Mouse (Mus musculus): ENCODE measurements around the gene Ptch1.

DNA sequence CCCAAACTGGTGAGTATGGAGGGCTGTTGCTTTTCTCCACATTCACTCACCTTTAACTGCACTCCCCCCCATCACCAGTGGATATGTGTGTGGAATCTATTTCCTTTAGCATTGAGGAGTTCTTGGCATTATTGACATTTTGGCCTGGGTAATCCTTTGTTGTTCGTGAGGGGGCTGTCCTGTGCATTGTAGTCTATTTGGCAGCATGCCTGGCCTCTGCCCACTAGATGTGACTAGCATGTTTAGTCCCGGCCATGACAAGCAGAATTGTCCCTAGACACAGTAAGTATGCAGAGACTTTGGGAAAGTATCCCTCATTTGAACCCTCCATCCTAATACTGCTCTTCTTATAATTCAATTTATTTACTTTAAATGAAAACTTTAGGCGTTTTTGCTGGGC is 24.2 kb upstream of the Ptch1 start:
- TF ChIP-seq FLI1 (IDR thresholded peaks at IDR 0.05; ENCODE audit: low read length) = no peak
- TF ChIP-seq GATA1 (IDR thresholded peaks at IDR 0.05; ENCODE audit: borderline replicate concordance, low read length) = no peak

Data from megakaryocyte, embryonic 14.5 days (primary cell).